Mouse (Mus musculus): ENCODE data around the gene Mef2a.

DNA sequence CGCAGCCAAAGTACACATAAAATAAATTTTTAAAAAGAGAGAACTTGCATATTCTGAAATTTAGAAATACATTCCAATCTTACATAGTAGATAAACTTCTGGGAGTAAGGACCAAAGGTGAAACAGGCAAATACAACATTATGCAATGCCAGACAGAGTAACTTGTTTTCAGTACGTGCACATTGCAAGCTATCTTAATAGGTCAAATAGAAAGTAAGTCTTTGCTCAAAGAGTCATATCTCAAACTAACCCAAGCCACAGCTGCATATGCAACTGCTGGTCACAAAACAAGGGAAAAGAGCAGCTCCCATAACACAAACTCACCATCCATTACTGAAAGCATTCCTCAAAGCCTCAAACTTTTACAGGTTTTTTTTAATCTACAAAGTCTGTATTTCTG lies 4.3 kb downstream of the Mef2a start:
- TF ChIP-seq POLR2A (IDR thresholded peaks at IDR 0.05; ENCODE audit: low read depth, low read length): no peak
- no peak for TF ChIP-seq CTCF (IDR thresholded peaks at IDR 0.05; ENCODE audit: borderline replicate concordance, insufficient read depth, low read length)

All from embryonic fibroblast, embryonic 13.5 days (primary cell).